Mouse (Mus musculus) bone marrow, adult 2 months (tissue): Measurements from ENCODE around the gene Fam129a. TPM values are rescaled to one million over a fixed set of nuclear protein-coding genes. Genes with fewer than 3 reads are reported as not detected.

Experiments
- H3K27ac ChIP-seq: fragments of 200-500 bp; 2 replicates; pipeline ENCODE4 v1.5.1; 2012; ENCODE audit warnings: low read depth, mild to moderate bottlenecking, control low read depth, inconsistent platforms, low read length; ENCODE audit not compliant: control insufficient read depth, poor library complexity, insufficient read depth
- H3K4me1 ChIP-seq: fragments of 200-500 bp; 2 replicates; pipeline ENCODE4 v1.6.1; 2011; ENCODE audit warnings: low read length; ENCODE audit not compliant: control insufficient read depth, insufficient read depth
- H3K4me3 ChIP-seq: fragments of 200-500 bp; replicated peaks from 2 replicates; pipeline ENCODE3; 2011; ENCODE audit warnings: mild to moderate bottlenecking, low read depth, low read length, control low read depth; ENCODE audit not compliant: control insufficient read depth
- CTCF ChIP-seq: fragments of 200-500 bp; IDR thresholded peaks from 2 replicates; pipeline ENCODE4 v1.5.1; 2011; ENCODE audit warnings: low read length, control low read depth; ENCODE audit not compliant: control insufficient read depth, insufficient read depth
- POLR2A ChIP-seq: fragments of 200-500 bp; IDR thresholded peaks from 2 replicates; pipeline ENCODE4 v1.6.1; 2011; ENCODE audit warnings: low read depth, mild to moderate bottlenecking, control low read depth, low read length, borderline replicate concordance; ENCODE audit not compliant: control insufficient read depth
- WGBS: fragments of 180-500 bp; shearing (Covaris S2); methylation state at CpG from one replicate; pipeline ENCODE4 v1.1.7; 2018; 5-methylcytosine and 5-hydroxymethylcytosine counted together
- polyA plus RNA-seq: library from polyadenylated mRNA; stranded (reverse); fragments of >200 nt; gene quantifications from 2 replicates; pipeline ENCODE4 v1.2.4, GENCODE M21; 2011; ENCODE audit warnings: low replicate concordance; ENCODE audit not compliant: missing spikeins, insufficient read depth, insufficient read length

Gene Fam129a
- polyA plus RNA-seq, 1 experiment, result 16.9 TPM

DNA sequence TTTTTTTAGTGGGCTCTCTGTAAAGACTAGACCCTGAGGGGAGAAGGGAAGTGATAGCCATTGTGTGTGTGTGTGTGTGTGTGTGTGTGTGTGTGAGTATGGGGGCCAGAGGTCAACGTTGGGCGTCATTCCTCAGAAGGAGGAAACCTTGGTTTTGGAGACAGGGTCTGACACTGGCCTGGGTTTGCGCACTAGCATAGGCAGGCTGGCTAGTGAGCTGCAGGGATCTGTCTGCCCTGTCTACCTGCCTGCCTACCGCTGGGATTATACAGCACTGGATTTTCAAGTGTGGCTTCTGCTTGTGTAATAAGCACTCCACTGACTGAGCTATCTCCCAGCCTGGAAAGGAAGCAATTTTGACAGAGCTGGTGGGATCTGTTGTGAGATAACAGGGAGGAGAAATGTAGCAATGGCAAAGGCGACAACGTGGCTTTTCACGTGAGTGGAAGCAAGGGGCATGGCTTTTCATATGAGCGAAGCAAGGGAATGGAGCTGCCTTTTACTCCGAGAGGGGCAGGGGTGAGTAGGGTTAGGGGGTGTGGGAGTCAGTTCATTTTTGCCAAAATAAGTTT is 66.5 kb downstream of the Fam129a start:
- peaks cover 1% of the 10 kb centered on the region; the same call in 1 of the 2 replicates for H3K4me1 ChIP-seq
- TF ChIP-seq POLR2A (no peak), CTCF (no peak)
- WGBS, result 50% methylated on average over 9 of the region's 9 CpGs

GRCm38 (mm10) chr1:151638357-151638756 is 67.4 kb downstream of the Fam129a start:
- peaks cover 1% of the 10 kb centered on the region; the same call in 1 of the 2 replicates for H3K4me1 ChIP-seq
- H3K27ac ChIP-seq, result no peak overlapping the region
- no peak for TF ChIP-seq POLR2A
- H3K4me3 ChIP-seq, result no peak overlapping the region
- 86% methylated on average over 5 of the region's 5 CpGs for WGBS

More for the DNA sequence above, 66.5 kb downstream of the Fam129a start:
- H3K4me3 ChIP-seq, result no peak overlapping the region
- no peak overlapping the region for H3K27ac ChIP-seq

GRCm38 (mm10) chr1:151638770-151639169 is 67.8 kb downstream of the Fam129a start:
- no peak for TF ChIP-seq CTCF
- no peak for TF ChIP-seq POLR2A
- Histone ChIP-seq H3K4me1 (peaks cover 1% of the 10 kb centered on the region; the same call in 1 of the 2 replicates), H3K27ac (no peak overlapping the region), H3K4me3 (no peak overlapping the region)
- 82% methylated on average over 2 of the region's 2 CpGs for WGBS

DNA sequence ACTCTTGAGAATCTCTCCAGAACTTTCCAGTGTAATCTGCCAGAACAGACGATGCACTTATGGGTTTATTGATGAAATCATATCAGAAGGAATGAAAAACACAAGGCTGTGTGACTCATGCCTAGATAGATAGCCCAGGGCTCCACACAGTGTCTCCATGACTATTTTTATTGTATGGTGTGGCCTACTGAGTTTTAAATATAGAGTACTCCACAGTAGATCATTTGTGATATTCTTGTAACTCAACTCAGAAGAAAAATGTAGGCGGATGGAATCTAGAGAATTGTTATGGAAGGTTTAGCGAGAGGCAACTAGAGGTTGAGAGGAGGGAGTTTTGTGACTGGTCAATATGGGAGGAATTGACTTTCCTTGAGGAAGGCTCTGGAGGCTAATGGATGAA is 75.4 kb downstream of the Fam129a start:
- TF ChIP-seq POLR2A, result no peak
- TF ChIP-seq CTCF, result no peak
- 82% methylated on average over 3 of the region's 3 CpGs for WGBS
- no peak overlapping the region for H3K27ac ChIP-seq
- no peaks in the 10 kb centered on the region for H3K4me1 ChIP-seq
- no peak overlapping the region for H3K4me3 ChIP-seq

DNA sequence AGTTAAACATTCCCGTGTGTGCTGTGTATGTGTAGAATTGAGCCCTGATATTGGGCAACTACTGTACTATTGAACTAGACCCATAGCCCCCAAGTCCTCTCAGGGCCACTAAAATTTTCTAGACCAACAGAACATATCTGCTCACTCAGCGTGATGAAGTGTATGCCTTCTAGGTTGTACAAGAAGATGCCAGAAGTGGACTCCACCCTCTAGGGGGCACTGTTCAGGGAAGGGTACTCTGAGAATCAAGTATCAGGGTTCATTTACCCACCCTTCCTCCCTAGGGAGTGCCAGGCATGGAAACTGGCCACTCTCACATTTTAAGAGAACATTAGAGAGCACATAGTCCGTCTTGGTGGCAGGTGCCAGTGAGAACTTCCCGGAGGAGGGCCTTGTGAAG is 77.1 kb downstream of the Fam129a start:
- TF ChIP-seq POLR2A (no peak), CTCF (peak; percentile 23; the same call in 1 of the 2 replicates)
- no peak overlapping the region for H3K27ac ChIP-seq
- WGBS, result 82% methylated on average over 4 of the region's 4 CpGs
- H3K4me3 ChIP-seq, result no peak overlapping the region
- no peaks in the 10 kb centered on the region for H3K4me1 ChIP-seq

DNA sequence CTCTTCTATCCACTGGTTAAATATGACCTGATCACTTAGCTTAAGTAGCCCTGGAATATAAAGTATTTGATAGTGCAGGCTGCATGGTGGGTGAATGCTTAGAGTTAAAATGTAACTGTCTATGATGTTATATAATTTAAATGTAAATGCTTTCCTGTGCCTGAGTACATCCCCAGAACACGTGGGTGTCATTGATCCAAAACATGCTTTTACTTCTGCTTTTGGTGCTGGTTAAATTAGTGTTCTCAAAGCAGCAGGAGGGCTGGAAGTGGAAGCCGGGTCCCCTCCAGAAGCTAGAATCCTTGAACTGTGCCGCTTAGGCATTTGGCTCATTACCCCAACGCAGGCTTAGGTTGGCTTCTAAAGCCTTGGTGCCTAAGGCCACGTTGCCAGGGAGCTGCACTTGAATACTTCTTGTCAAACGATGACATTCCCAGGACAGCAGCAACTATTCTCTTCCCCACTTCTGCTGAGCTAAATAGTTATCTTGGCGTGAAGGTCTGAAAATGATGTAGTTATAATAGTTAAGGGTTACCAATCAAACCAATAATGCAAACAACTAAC is 86.1 kb downstream of the Fam129a start:
- whole genome bisulfite sequencing, result 42% methylated on average over 7 of the region's 7 CpGs
- Histone ChIP-seq H3K27ac (no peak overlapping the region), H3K4me3 (no peak overlapping the region), H3K4me1 (peaks cover 2% of the 10 kb centered on the region; the same call in 1 of the 2 replicates)
- no peak for TF ChIP-seq POLR2A
- TF ChIP-seq CTCF, result no peak

GRCm38 (mm10) chr1:151658291-151658830 is 87.4 kb downstream of the Fam129a start:
- TF ChIP-seq CTCF (no peak), POLR2A (no peak)
- peaks cover 4% of the 10 kb centered on the region; the same call in 1 of the 2 replicates for H3K4me1 ChIP-seq
- no peak overlapping the region for H3K27ac ChIP-seq
- no peak overlapping the region for H3K4me3 ChIP-seq
- WGBS, result 82% methylated on average over 19 of the region's 19 CpGs

- H3K4me1 ChIP-seq, result peaks cover 5% of the 10 kb centered on the region; the same call in 1 of the 2 replicates
- TF ChIP-seq CTCF, result no peak
- TF ChIP-seq POLR2A, result no peak
- 70% methylated on average over 8 of the region's 8 CpGs for WGBS
- no peak overlapping the region for H3K27ac ChIP-seq
- no peak overlapping the region for H3K4me3 ChIP-seq
Observed at GRCm38 (mm10) chr1:151659636-151660035, 88.7 kb downstream of the Fam129a start.

DNA sequence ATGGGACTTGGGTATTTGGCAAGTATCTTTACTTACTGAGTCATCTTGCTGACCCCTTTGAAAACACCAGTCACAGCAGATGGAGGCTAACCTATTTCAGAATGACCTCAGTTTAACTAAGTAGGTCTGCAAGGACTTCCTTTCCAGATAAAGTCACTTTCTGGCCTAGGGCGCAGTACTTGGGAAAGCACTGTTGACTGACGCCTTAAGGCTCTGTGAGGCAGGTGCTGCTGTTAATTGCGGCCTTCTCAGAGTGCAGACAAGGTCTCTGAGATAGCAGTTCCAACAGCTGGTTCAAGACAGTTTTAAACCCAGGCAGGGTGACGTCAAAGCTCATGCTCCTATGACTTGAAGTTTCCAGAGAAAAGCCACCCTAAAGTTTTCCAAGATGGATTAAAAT is 89.3 kb downstream of the Fam129a start:
- TF ChIP-seq POLR2A (no peak), CTCF (no peak)
- H3K4me1 ChIP-seq, result peaks cover 5% of the 10 kb centered on the region; the same call in 1 of the 2 replicates
- WGBS, result 77% methylated on average over 4 of the region's 4 CpGs
- H3K4me3 ChIP-seq, result no peak overlapping the region
- H3K27ac ChIP-seq, result no peak overlapping the region
